Mouse (Mus musculus) T-helper 17 cell (primary cell): ENCODE measurements around the gene Olfr132.
"Not testable (repeated sequence)": the region's sequence is repeated elsewhere in the genome, so short reads cannot be mapped to it uniquely, and the experiment has no call there.

ENCODE experiments used
- in situ Hi-C, 2 experiments: fragments of 300-600 bp; cut with MboI, MseI; formaldehyde crosslinking; loops; 1 replicate in 1 of 2; 2 replicates in 1 of 2; pipeline ENCODE4 v1.15.1; 2025; ENCODE audit warnings: high pct_unique_total_duplicates in 2 of 2

Gene Olfr132

GRCm38 (mm10) chr17:38134426-38134825 is at the start of gene Olfr132:
TSS of gene Olfr132 (minus strand) at chr17:38134526.
- in situ Hi-C loops: no loop called here

- in situ Hi-C loops: no loop called here
Measured at GRCm38 (mm10) chr17:38171088-38171487, 36.8 kb upstream of the Olfr132 start, which contains the start of gene Olfr134. TSS of gene Olfr134 (plus strand) at chr17:38171388.

GRCm38 (mm10) chr17:38144981-38145380 is 10.7 kb upstream of the Olfr132 start, which contains the start of gene Olfr133:
TSS of gene Olfr133 (plus strand) at chr17:38145281.
- in situ Hi-C loops: no loop called here

GRCm38 (mm10) chr17:38125371-38125770 is 9.0 kb downstream of the Olfr132 start:
- in situ Hi-C loops: not testable (repeated sequence)

GRCm38 (mm10) chr17:38124199-38124598 is 10.1 kb downstream of the Olfr132 start:
- in situ Hi-C loops: not testable (repeated sequence)

- in situ Hi-C loops: no loop called here
Measured at GRCm38 (mm10) chr17:38088593-38088992, 45.7 kb downstream of the Olfr132 start, which contains the start of gene Olfr131. TSS of gene Olfr131 (minus strand) at chr17:38088693.

GRCm38 (mm10) chr17:38082364-38082763 is 52.0 kb downstream of the Olfr132 start:
- in situ Hi-C loops: loop anchor here in 1 of 2 experiments (5.0 kb wide), 1 partner anchor 250 kb away; the partner anchor contains the start of gene Olfr125
